Mouse (Mus musculus) erythroblast, embryonic 14.5 days (primary cell): ENCODE measurements around the gene Vps53. TPM values are rescaled to one million over a fixed set of nuclear protein-coding genes. Genes with fewer than 3 reads are reported as not detected.

Source experiments
- H3K27me3 ChIP-seq: 2 replicates; pipeline ENCODE4 v1.6.1; 2012; ENCODE audit warnings: inconsistent platforms; ENCODE audit not compliant: control insufficient read depth
- H3K36me3 ChIP-seq: 2 replicates; pipeline ENCODE4 v1.6.1; 2012; ENCODE audit warnings: mild to moderate bottlenecking, inconsistent platforms; ENCODE audit not compliant: control insufficient read depth
- H3K4me1 ChIP-seq: 2 replicates; pipeline ENCODE4 v1.6.1; 2012; ENCODE audit warnings: inconsistent platforms; ENCODE audit not compliant: control insufficient read depth
- H3K4me3 ChIP-seq: replicated peaks from 2 replicates; pipeline ENCODE3; 2012; ENCODE audit warnings: moderate library complexity, mild to moderate bottlenecking, inconsistent platforms
- H3K9me3 ChIP-seq: 2 replicates; pipeline ENCODE4 v1.6.1; 2012; ENCODE audit warnings: low read length, inconsistent platforms, mixed read lengths; ENCODE audit not compliant: control insufficient read depth
- GATA1 ChIP-seq: IDR thresholded peaks from 2 replicates; pipeline ENCODE4 v1.6.1; 2012; ENCODE audit warnings: low read length, inconsistent platforms, mixed read lengths
- TAL1 ChIP-seq: IDR thresholded peaks from 3 replicates; pipeline ENCODE4 v1.6.1; 2012; ENCODE audit warnings: low read length, inconsistent platforms, mixed read lengths
- polyA plus RNA-seq: library from polyadenylated mRNA; stranded (reverse); fragments of >175 nt; gene quantifications from 2 replicates; pipeline ENCODE4 v1.2.3, GENCODE M21; 2012

The Vps53 gene
- polyA plus RNA-seq, 1 experiment: 1.8 TPM

GRCm38 (mm10) chr11:76178726-76179494 lies 537 bp downstream of the Vps53 start:
- Histone ChIP-seq H3K9me3 (no peaks in the 10 kb centered on the region), H3K36me3 (peaks cover 23% of the 10 kb centered on the region), H3K4me3 (peak overlapping the region; percentile 97), H3K27me3 (no peaks in the 10 kb centered on the region), H3K4me1 (peaks cover 21% of the 10 kb centered on the region)
- no peak for TF ChIP-seq GATA1
- no peak for TF ChIP-seq TAL1

DNA sequence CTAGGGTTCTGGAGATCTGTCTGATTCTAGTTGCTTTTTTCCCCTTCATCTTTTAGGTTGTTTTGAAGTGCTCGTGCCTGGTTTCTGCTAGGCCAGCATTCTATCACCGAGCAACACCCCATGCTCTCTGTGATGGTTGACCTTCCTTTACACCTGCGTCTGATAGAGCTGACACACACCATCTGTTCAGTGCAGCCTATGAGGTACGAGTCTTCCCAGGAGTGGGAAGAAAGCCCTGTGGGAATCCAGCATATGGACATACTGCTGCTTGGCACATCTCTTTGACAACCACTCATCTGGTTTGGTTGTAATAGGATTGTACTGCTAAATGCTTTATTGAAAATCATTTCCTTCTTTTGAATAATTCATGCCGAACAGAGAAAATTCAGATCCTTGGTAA lies 9.2 kb downstream of the Vps53 start:
- peaks cover 28% of the 10 kb centered on the region for H3K36me3 ChIP-seq

DNA sequence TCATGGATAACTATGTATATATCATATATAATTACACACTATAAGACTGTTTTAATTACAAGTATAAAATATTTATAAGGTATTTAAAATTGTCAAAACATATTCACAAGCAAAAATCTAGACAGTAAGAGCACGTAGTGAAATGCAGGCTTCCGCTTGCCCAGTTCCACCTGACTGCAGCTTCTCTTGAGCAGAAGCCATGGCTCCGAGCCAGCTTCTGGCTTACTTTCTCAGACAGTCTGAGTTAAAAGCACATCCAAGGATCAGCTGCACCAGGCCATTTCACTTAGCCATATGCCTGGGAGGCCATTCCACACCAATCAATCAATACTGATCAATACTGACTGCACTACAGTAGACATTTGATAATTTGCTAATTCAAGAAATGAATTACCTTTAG lies 10.5 kb downstream of the Vps53 start:
- TF ChIP-seq GATA1 (no peak), TAL1 (no peak)

More for the DNA sequence above, 9.2 kb downstream of the Vps53 start:
- TF ChIP-seq TAL1 (no peak), GATA1 (no peak)
- peaks cover 2% of the 10 kb centered on the region; the same call in 1 of the 2 replicates for H3K4me1 ChIP-seq
- H3K4me3 ChIP-seq: no peak overlapping the region
- H3K9me3 ChIP-seq: no peaks in the 10 kb centered on the region
- H3K27me3 ChIP-seq: no peaks in the 10 kb centered on the region

GRCm38 (mm10) chr11:76167079-76167765 lies 12.2 kb downstream of the Vps53 start:
- Histone ChIP-seq H3K9me3 (no peaks in the 10 kb centered on the region), H3K4me1 (peaks cover 2% of the 10 kb centered on the region; the same call in 1 of the 2 replicates), H3K36me3 (peaks cover 13% of the 10 kb centered on the region), H3K27me3 (no peaks in the 10 kb centered on the region), H3K4me3 (no peak overlapping the region)
- TF ChIP-seq TAL1 (no peak), GATA1 (no peak)

More for the DNA sequence above, 10.5 kb downstream of the Vps53 start:
- peaks cover 2% of the 10 kb centered on the region; the same call in 1 of the 2 replicates for H3K4me1 ChIP-seq
- H3K36me3 ChIP-seq: peaks cover 21% of the 10 kb centered on the region
- H3K27me3 ChIP-seq: no peaks in the 10 kb centered on the region
- no peaks in the 10 kb centered on the region for H3K9me3 ChIP-seq
- no peak overlapping the region for H3K4me3 ChIP-seq

DNA sequence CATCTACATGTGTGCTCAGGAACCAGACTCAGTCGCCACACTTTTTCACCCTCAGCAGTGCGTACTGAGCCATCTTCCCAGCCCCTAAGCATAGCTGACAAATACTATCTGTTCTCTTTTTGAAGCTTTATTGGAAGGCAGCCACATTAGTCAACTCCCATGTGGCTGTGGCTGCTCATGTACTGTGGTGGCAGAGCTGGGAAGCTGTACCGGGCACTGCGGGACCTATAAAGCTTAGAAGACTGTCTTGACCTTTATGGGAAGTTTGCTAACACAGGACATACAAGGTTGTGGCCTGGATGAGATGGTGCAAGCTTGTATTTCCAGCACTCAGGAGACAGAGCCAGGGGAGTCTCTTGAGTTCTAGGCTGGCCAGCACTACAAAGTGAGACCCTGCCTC lies 12.8 kb downstream of the Vps53 start:
- H3K4me3 ChIP-seq: no peak overlapping the region
- H3K4me1 ChIP-seq: peaks cover 2% of the 10 kb centered on the region; the same call in 1 of the 2 replicates
- peaks cover 10% of the 10 kb centered on the region for H3K36me3 ChIP-seq
- TF ChIP-seq TAL1 (no peak), GATA1 (no peak)
- no peaks in the 10 kb centered on the region for H3K9me3 ChIP-seq
- no peaks in the 10 kb centered on the region for H3K27me3 ChIP-seq

DNA sequence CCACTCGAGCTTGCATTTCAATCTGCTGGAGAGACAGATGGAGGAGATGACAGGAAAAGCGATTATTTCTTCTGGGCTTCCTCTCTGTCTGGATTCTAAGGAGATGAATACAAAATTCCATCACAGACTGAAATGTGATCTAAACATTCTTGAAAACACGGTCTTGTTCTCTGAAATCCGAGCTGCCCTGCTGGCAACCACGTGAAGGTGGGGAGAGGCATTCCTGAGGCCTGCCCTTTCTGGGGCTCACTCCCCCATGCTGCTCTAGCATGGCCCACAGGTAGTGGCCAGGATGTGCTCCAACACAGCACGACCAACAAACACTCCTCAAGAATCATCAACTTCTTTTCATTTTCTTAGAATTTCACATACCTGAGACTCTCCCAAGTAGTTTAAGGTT lies 19.2 kb downstream of the Vps53 start:
- H3K4me3 ChIP-seq: no peak overlapping the region
- H3K27me3 ChIP-seq: no peaks in the 10 kb centered on the region
- no peak for TF ChIP-seq GATA1
- no peak for TF ChIP-seq TAL1
- peaks cover 22% of the 10 kb centered on the region for H3K36me3 ChIP-seq
- no peaks in the 10 kb centered on the region for H3K9me3 ChIP-seq
- no peaks in the 10 kb centered on the region for H3K4me1 ChIP-seq

- Histone ChIP-seq H3K36me3 (peaks cover 26% of the 10 kb centered on the region), H3K4me3 (no peak overlapping the region)
These were observed 21.1 kb downstream of the Vps53 start for GRCm38 (mm10) chr11:76158375-76158774.

GRCm38 (mm10) chr11:76154861-76155260 lies 24.6 kb downstream of the Vps53 start:
- Histone ChIP-seq H3K36me3 (peaks cover 12% of the 10 kb centered on the region; the same call in 1 of the 2 replicates), H3K4me1 (no peaks in the 10 kb centered on the region; the same call in 1 of the 2 replicates), H3K4me3 (no peak overlapping the region), H3K27me3 (no peaks in the 10 kb centered on the region), H3K9me3 (no peaks in the 10 kb centered on the region)
- TF ChIP-seq TAL1: no peak
- no peak for TF ChIP-seq GATA1

More at GRCm38 (mm10) chr11:76158375-76158774, 21.1 kb downstream of the Vps53 start:
- TF ChIP-seq TAL1: no peak
- no peak for TF ChIP-seq GATA1
- H3K9me3 ChIP-seq: no peaks in the 10 kb centered on the region
- no peaks in the 10 kb centered on the region; the same call in 1 of the 2 replicates for H3K4me1 ChIP-seq
- no peaks in the 10 kb centered on the region for H3K27me3 ChIP-seq

- Histone ChIP-seq H3K36me3 (peaks cover 10% of the 10 kb centered on the region; the same call in 1 of the 2 replicates), H3K9me3 (no peaks in the 10 kb centered on the region), H3K4me3 (no peak overlapping the region), H3K27me3 (no peaks in the 10 kb centered on the region), H3K4me1 (no peaks in the 10 kb centered on the region; the same call in 1 of the 2 replicates)
- TF ChIP-seq TAL1: no peak
- TF ChIP-seq GATA1: no peak
These were observed 25.2 kb downstream of the Vps53 start for GRCm38 (mm10) chr11:76154200-76154599.
